Mouse (Mus musculus) gonadal fat pad, adult 2 months (tissue): ENCODE data around the gene Sowahc. TPM values are rescaled to one million over a fixed set of nuclear protein-coding genes. Genes with fewer than 3 reads are reported as not detected.

Source experiments
- DNase-seq: peaks from one replicate; pipeline ENCODE4 v3.0.0-alpha.2; 2012; ENCODE audit warnings: low read depth
- polyA plus RNA-seq: library from polyadenylated mRNA; depleted of rRNA; stranded (reverse); fragments of >200 nt; gene quantifications from 2 replicates; pipeline ENCODE4 v1.2.3, GENCODE M21; 2012; rRNA removed

Sowahc gene
- polyA plus RNA-seq, 1 experiment: 9.4 TPM

GRCm38 (mm10) chr10:59253541-59254079, 31.9 kb downstream of the Sowahc start:
- DNase-seq: no peak

DNA sequence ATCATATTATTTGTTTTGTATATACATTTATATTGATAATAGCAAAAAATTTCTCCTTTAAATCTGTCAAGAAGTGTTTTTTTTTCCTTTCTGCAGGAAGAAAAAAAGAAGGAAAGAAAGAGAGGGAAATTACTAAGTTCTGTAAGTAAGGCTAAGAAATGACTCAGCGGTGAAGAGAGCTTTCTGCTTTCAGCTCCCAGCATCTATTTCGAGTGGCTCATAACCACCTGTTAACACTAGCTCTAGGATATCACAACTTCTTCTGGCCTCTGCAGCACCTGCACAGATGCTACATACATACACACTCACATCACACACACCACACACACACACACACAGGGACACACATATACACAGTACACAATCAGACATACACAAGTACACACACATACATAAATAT, 34.8 kb downstream of the Sowahc start:
- DNase-seq: no peak

- no peak for DNase-seq
These were observed 37.8 kb downstream of the Sowahc start for GRCm38 (mm10) chr10:59259572-59259971.

- DNase-seq: no peak
These were observed 39.9 kb downstream of the Sowahc start for GRCm38 (mm10) chr10:59261603-59262002.

DNA sequence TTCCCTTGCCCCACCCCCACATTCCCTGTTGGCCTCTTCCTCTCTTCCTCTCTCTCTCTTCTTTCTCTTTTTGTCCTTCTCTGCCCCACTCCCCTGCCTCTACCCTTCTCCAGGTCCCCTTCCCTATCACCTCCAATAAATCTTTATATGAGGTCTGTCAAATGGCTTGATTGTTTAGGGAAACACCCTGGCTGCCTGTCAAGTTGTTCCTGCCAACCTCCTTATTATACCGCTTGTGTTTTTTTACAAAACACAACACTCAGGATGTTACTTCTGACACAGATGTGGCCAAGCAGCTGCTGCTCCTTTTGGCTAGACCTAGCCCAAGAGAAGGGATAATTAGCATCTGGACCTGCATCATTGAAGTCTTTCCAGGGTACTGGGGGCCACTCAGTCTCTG, 40.3 kb downstream of the Sowahc start:
- no peak for DNase-seq

GRCm38 (mm10) chr10:59262979-59263378, 41.2 kb downstream of the Sowahc start:
- DNase-seq: no peak

DNA sequence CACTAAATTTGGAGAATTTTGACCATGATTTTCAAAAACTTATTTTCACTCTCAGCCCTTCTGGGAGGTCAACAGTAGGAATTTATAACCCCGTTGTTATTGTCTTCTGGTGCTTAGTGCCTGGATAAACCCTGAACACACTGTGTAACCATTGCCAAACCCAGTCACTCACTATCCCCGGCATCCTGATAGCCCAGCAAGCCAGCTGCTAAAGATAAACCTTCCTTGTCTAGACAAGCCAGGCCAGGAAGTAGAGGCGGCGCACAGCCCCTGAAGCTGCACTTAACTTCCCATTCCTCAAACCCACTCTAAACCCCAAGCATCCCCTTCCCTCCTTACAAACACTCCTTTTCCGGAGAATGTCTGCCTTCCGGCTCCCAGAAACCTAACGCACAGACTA, 43.3 kb downstream of the Sowahc start:
- no peak for DNase-seq

DNA sequence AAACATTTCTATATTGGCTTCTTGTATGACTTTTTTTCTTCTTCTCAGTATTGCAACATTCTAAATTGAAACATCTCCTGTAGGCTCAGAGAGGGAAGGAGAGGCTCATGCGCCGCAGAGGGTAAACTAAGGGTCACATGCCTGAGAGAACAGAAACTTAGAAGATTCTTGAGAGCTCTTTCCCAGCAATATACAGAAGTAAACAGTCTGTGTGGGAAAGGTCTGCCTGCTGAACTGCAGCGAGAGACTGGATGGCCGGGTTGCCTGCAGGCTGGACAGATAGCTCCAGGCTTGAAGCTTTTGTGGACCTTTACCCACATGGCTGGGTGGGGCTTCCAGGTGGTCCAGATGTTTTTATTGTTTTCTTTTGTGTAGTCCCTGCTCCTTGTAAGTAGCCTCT, 43.9 kb downstream of the Sowahc start:
- DNase-seq: no peak

- no peak for DNase-seq
These were observed 44.3 kb downstream of the Sowahc start for GRCm38 (mm10) chr10:59266097-59266496.

- DNase-seq: no peak
These were observed 45.5 kb downstream of the Sowahc start for GRCm38 (mm10) chr10:59267275-59267674.

DNA sequence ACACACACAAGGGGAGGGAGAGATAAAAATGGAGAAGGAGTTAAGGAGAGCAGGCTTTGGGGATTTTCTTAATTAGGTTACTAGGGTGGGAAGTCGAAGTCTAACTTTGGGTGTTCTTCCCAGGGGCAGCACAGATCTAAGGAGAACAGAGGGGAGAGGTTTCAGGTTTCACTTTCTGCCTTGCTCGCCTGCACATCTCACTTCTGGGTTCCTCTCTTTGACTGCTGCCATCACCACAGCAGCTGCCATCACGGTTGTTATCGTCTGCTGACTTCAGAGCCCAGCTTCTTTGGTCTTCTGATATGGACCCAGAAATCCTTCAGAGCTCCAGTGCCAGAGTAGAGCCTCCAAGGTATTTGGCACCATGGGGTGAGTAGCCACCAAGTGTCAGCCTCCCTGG, 46.4 kb downstream of the Sowahc start:
- DNase-seq: no peak

- DNase-seq: no peak
These were observed 47.0 kb downstream of the Sowahc start for GRCm38 (mm10) chr10:59268754-59269153.

- DNase-seq: no peak
These were observed 54.0 kb downstream of the Sowahc start for GRCm38 (mm10) chr10:59275745-59276144.

Other genes with a start within 250 kb of the Sowahc start
- 13.3 and 14.6 TPM in 2 replicates for gene Sept10, start 106 bp upstream of the Sowahc start, polyA plus RNA-seq
- 9.5 and 9.6 TPM in 2 replicates for gene P4ha1, start 101.3 kb downstream of the Sowahc start, polyA plus RNA-seq
- 15.0 and 15.5 TPM in 2 replicates for gene Gm10273, start 173.7 kb downstream of the Sowahc start, polyA plus RNA-seq
- gene Pla2g12b, start 181.7 kb downstream of the Sowahc start, polyA plus RNA-seq: 0.14 and 0.37 TPM in 2 replicates
- 0.32 and 0.38 TPM in 2 replicates for gene Oit3, start 219.8 kb downstream of the Sowahc start, polyA plus RNA-seq